Mouse (Mus musculus) liver, embryonic 14.5 days (tissue): ENCODE measurements at regions not wholly inside any gene's neighbourhood (a gene's known extent, or its start where the extent isn't known, plus 50 kb on each side); places are given as distances from the start of the nearest gene placed in this dataset.

Experiments used
- CTCF ChIP-seq: IDR thresholded peaks from 2 replicates; pipeline ENCODE4 v1.5.1; 2016; ENCODE audit warnings: antibody characterized with exemption, low read depth, control low read depth
- EP300 ChIP-seq: IDR thresholded peaks from 2 replicates; pipeline ENCODE4 v1.6.1; 2016; ENCODE audit warnings: antibody characterized with exemption, low read depth

GRCm38 (mm10) chr19:26973058-26973457 is 87.4 kb downstream of the Gm815 start:
- peak; percentile 9; the same call in 1 of the 2 replicates for TF ChIP-seq CTCF
- no peak for TF ChIP-seq EP300
